Mouse (Mus musculus) T-helper 2 cell (primary cell): Measurements from ENCODE around the gene Gm13278.
"Not testable (repeated sequence)": the region's sequence is repeated elsewhere in the genome, so short reads cannot be mapped to it uniquely, and the experiment has no call there.

Source experiments
- in situ Hi-C: fragments of 300-600 bp; cut with MboI, MseI; formaldehyde crosslinking; loops from one replicate; pipeline ENCODE4 v1.15.1; 2025; ENCODE audit warnings: high pct_unique_total_duplicates

The Gm13278 gene

DNA sequence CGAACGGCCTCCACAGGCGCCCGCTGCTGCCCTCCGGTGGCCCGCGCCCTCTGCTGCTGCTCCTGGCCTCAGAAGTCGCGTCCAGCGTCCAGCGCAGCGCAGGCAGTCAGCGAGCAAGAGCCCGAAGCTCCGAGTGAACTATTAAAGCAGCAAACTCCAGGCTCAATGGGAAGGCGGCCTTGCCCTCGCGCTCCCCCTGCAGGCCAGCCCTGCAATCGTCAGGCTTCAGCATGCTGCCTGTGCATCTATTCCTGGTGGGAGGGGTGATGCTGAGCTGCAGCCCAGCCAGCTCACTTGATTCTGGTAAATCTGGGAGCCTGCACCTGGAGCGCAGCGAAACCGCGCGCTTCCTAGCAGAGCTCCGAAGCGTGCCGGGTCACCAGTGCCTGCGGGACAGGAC lies 2.9 kb upstream of the Gm13278 start, which contains the start of gene Gm13277:
Gene Gm13277 (plus strand): TSS at position 231 of the 400 bp plus-strand sequence.
- in situ Hi-C loops: loop anchor here (5.0 to 25.0 kb wide), 2 partner anchors 36 to 776 kb away; partner anchors contain the start of gene Gm13271

DNA sequence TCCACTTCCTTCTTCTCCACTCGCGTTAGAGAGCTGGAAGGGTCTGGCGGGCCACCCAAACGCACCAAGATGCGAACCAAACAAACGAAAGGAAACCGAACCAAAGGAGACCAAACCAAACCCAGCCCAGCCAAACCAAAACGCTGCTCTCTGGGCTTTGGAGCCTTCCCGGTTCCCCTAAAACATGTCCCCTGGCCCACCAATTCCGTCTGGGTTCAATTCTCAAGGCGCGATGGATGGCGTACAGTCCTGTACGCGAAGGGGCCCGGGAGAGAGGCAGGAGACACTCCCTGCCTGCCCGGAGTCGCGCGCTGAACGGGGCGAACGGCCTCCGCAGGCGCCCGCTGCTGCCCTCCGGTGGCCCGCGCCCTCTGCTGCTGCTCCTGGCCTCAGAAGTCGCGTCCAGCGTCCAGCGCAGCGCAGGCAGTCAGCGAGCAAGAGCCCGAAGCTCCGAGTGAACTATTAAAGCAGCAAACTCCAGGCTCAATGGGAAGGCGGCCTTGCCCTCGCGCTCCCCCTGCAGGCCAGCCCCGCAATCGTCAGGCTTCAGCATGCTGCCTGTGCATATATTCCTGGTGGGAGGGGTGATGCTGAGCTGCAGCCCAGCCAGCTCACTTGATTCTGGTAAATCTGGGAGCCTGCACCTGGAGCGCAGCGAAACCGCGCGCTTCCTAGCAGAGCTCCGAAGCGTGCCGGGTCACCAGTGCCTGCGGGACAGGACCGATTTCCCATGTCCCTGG lies 2.8 kb downstream of the Gm13278 start, which contains the start of gene Gm13275:
Gene Gm13275 (plus strand): TSS at position 552 of the 740 bp plus-strand sequence.
- in situ Hi-C loops: loop anchor here (25.0 kb wide), 1 partner anchor 782 kb away; no protein-coding TSS in a partner anchor

DNA sequence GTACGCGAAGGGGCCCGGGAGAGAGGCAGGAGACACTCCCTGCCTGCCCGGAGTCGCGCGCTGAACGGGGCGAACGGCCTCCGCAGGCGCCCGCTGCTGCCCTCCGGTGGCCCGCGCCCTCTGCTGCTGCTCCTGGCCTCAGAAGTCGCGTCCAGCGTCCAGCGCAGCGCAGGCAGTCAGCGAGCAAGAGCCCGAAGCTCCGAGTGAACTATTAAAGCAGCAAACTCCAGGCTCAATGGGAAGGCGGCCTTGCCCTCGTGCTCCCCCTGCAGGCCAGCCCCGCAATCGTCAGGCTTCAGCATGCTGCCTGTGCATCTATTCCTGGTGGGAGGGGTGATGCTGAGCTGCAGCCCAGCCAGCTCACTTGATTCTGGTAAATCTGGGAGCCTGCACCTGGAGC lies 5.7 kb downstream of the Gm13278 start, which contains the start of gene Gm13279:
Gene Gm13279 (plus strand): TSS at position 301 of the 400 bp plus-strand sequence.
- in situ Hi-C loops: loop anchor here (25.0 kb wide), 1 partner anchor 785 kb away; no protein-coding TSS in a partner anchor

DNA sequence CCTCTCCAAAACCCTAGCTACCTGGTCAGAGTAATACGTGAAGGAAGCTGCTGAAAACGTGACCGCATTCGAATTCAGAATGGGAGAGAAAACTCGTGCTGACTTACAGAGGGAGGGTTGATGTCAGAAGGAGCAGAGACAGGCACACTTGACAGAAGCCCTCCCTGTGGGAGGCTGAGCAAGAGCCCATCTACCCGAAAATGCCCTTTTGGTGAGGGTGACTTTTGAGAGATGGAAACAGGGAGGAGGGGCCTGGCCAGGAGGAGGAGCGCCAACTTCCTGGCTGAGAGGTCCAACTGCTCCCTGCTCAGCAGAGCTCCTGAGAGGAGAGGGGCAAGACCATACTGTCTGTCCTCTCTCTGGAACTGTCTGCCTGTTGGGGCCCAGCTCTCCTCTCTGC lies 8.0 kb downstream of the Gm13278 start, which contains the start of gene Gm13285:
Gene Gm13285 (plus strand): TSS at position 301 of the 400 bp plus-strand sequence.
- in situ Hi-C loops: loop anchor here (25.0 kb wide), 1 partner anchor 787 kb away; no protein-coding TSS in a partner anchor

DNA sequence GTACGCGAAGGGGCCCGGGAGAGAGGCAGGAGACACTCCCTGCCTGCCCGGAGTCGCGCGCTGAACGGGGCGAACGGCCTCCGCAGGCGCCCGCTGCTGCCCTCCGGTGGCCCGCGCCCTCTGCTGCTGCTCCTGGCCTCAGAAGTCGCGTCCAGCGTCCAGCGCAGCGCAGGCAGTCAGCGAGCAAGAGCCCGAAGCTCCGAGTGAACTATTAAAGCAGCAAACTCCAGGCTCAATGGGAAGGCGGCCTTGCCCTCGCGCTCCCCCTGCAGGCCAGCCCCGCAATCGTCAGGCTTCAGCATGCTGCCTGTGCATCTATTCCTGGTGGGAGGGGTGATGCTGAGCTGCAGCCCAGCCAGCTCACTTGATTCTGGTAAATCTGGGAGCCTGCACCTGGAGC lies 11.6 kb downstream of the Gm13278 start, which contains the start of gene Gm13287:
Gene Gm13287 (plus strand): TSS at position 301 of the 400 bp plus-strand sequence.
- in situ Hi-C loops: loop anchor here (10.0 kb wide), 1 partner anchor 62 kb away; no protein-coding TSS in a partner anchor

DNA sequence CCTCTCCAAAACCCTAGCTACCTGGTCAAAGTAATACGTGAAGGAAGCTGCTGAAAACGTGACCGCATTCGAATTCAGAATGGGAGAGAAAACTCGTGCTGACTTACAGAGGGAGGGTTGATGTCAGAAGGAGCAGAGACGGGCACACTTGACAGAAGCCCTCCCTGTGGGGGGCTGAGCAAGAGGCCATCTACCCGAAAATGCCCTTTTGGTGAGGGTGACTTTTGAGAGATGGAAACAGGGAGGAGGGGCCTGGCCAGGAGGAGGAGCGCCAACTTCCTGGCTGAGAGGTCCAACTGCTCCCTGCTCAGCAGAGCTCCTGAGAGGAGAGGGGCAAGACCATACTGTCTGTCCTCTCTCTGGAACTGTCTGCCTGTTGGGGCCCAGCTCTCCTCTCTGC lies 13.9 kb downstream of the Gm13278 start, which contains the start of gene Gm13288:
Gene Gm13288 (plus strand): TSS at position 301 of the 400 bp plus-strand sequence.
- in situ Hi-C loops: loop anchor here (10.0 kb wide), 1 partner anchor 60 kb away; no protein-coding TSS in a partner anchor

DNA sequence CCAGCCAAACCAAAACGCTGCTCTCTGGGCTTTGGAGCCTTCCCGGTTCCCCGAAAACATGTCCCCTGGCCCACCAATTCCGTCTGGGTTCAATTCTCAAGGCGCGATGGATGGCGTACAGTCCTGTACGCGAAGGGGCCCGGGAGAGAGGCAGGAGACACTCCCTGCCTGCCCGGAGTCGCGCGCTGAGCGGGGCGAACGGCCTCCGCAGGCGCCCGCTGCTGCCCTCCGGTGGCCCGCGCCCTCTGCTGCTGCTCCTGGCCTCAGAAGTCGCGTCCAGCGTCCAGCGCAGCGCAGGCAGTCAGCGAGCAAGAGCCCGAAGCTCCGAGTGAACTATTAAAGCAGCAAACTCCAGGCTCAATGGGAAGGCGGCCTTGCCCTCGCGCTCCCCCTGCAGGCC lies 14.4 kb downstream of the Gm13278 start:
- in situ Hi-C loops: loop anchor here (10.0 kb wide), 1 partner anchor 59 kb away; no protein-coding TSS in a partner anchor

DNA sequence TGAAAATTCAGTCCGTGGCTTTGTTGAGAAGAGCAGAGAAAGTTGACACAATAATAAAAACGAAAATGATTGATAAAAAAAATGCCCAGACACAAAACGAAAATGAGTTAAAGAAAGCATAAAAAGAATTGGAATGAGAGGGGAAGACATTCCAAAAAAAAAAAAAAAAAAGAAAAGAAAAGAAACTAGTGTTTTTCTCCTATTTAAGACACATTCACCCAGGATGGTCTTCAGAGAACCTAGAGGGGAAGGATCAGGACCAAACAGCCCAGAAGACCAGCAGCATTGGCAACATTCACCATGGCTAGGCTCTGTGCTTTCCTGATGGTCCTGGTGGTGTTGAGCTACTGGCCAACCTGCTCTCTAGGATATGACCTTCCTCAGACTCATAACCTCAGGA lies 24.6 kb downstream of the Gm13278 start, which contains the start of gene Ifna7:
Gene Ifna7 (plus strand): TSS at position 301 of the 400 bp plus-strand sequence.
- in situ Hi-C loops: no loop called here

DNA sequence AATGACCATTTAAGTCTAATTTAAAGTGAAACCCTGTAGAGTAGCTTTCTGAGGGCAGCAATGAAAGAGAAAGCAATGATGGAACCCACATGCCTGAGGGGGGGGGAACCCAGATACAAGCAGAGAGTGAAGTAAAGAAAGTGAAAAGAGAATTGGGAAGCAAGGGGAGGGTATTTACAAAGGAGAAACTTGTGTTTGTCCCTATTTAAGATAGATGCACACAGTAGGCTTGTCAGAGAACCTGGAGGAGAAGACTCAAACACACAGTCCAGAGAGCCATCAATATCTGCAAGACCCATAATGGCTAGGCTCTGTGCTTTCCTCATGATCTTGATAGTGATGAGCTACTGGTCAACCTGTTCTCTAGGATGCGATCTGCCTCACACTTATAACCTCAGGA lies 28.3 kb downstream of the Gm13278 start, which contains the start of gene Ifna11:
Gene Ifna11 (plus strand): TSS at position 301 of the 400 bp plus-strand sequence.
- in situ Hi-C loops: no loop called here

DNA sequence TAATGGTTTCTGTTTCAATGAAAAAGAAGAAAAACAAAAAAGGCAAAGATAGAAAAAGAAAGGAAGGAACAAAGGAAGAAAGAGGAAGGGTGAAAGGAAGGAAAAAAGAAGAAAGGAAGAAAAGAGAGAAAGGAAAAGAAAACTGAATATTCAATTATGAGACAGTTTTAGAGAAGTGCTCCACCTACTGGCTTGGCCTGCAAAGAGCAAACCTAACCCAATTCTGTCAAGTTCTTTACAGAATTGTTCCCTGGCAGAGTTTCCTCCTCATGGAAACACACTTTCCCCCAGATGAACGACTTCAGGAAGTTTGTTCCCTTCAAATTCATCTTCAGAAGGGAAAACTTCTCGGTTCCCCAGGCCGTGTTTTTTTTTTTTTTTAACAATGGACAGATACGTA lies 31.6 kb downstream of the Gm13278 start:
- in situ Hi-C loops: no loop called here

DNA sequence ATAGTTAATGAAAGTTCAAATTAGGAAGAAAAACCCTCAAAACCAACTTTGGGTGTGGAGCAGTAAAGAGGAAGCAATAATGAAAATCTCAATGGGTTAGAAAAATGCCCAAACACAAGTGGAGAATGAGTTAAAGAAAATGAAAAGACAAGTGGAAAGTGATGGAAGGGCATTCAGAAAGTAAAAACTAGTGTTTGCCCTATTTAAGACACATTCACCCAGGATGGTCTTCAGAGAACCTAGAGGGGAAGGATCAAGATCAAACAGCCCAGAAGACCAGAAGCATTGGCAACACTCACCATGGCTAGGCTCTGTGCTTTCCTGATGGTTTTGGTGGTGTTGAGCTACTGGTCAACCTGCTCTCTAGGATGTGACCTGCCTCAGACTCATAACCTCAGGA lies 35.8 kb downstream of the Gm13278 start, which contains the start of gene Ifna6:
Gene Ifna6 (plus strand): TSS at position 301 of the 400 bp plus-strand sequence.
- in situ Hi-C loops: not testable (repeated sequence)

DNA sequence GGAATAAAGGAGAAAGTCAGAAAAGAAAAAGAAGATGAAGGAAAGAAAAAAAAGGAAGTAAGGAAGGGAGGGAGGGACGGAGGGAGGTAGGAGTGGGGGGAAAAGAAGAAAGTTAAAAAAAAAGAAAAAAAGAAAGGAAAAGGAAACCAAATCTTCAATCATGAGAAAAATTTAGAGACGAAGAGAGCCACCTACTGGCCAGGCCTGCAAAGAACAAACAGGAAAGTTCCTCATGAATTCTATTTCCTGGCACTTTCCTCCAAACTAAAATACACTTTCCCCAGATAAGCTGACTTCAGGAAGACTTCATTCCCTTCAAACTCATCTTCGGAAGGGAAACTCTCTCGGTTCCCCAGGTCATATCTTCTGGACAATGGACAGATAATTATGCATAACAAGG lies 39.2 kb downstream of the Gm13278 start:
- in situ Hi-C loops: no loop called here

DNA sequence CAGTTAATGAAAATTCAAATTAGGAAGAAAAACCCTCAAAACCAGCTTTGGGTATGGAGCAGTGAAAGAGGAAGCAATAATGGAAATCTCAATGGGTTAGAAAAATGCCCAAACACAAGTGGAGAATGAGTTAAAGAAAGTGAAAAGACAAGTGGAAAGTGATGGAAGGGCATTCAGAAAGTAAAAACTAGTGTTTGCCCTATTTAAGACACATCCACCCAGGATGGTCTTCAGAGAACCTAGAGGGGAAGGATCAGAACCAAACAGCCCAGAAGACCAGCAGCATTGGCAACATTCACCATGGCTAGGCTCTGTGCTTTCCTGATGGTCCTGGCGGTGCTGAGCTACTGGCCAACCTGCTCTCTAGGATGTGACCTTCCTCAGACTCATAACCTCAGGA lies 43.9 kb downstream of the Gm13278 start, which contains the start of gene Ifna5:
Gene Ifna5 (plus strand): TSS at position 301 of the 400 bp plus-strand sequence.
- in situ Hi-C loops: not testable (repeated sequence)

DNA sequence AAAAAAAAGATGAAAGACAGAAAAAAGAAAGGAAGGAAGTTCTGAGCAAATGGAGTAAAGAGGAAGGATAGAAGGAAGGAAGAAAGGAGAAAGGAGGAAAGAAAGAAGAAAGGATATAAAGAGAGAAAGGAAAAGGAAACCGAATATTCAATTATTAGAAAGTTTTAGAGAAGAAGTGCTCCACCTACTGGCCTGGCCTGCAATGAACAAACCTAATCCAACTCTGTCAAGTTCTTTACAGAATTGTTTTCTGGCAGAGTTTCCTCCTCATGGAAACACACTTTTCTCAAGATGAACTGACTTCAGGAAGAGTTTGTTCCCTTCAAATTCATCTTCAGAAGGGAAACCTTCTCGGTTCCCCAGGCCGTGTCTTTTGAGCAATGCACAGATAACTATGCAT lies 47.5 kb downstream of the Gm13278 start:
- in situ Hi-C loops: no loop called here

DNA sequence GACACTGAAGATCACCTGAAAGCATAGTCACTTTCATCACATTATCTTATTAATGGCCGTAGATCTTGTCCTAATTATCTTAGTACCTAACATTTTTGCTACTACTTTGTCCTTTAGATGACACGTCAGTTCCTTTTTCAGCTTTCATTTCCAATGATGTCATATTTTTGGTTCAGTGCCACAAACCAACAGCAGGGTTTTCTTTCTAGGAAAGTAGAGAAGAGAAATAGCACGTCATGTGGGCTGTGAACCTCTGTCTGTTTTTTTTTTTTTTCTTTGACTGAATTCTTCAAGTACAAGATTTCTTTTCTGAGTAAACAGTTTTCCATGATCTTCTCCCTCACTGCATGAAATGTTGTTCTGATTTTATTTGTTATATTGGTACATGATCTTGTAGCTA lies 48.7 kb downstream of the Gm13278 start:
- in situ Hi-C loops: no loop called here

DNA sequence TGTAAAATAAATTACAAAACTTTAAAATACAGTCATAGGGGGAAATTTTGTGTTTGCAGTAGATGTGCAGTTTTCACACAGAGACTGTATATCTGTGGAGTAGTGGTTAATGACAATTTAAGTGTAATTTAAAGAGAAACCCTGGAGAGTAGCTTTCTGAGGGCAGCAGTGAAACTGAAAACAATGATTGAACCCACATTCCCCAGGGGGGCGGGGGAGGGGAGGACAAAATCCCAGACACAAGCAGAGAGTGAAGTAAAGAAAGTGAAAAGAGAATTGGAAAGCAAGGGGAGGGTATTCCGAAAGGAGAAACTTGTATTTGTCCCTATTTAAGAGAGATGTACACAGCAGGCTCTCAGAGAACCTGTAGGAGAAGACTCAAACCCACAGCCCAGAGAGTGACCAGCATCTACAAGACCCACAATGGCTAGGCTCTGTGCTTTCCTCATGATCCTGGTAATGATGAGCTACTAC lies 50.1 kb downstream of the Gm13278 start, which contains the start of gene Ifna4:
Gene Ifna4 (plus strand): TSS at position 424 of the 474 bp plus-strand sequence.
- in situ Hi-C loops: no loop called here
